Mouse (Mus musculus): ENCODE results near the gene Serinc3. TPM values are rescaled to one million over a fixed set of nuclear protein-coding genes. Genes with fewer than 3 reads are reported as not detected.
"Not testable (repeated sequence)": the region's sequence is repeated elsewhere in the genome, so short reads cannot be mapped to it uniquely, and the experiment has no call there.

Serinc3 gene
- polyA plus RNA-seq, 1 experiment from 2014 or later, result 50.1 TPM

- Histone ChIP-seq H3K9ac (replicated peaks; ENCODE audit: low read length) (no peak overlapping the region), H3K4me2 (replicated peaks; ENCODE audit: low read depth, low read length) (no peak overlapping the region), H3K36me3 (ENCODE audit: insufficient read depth, low read length) (no peaks in the 10 kb centered on the region), H3K4me3 (ENCODE audit: low read length) (no peak overlapping the region), H3K9me3 (ENCODE audit: low read length) (no peaks in the 10 kb centered on the region), H3K4me1 (ENCODE audit: insufficient read depth, low read length) (peaks cover 31% of the 10 kb centered on the region), H3K27ac (ENCODE audit: low read length) (no peak overlapping the region), H3K27me3 (ENCODE audit: insufficient read depth, low read length) (no peaks in the 10 kb centered on the region)
- ATAC-seq (ENCODE audit: low FRiP score, low TSS enrichment), result no peak
- WGBS, result 82% methylated on average over 2 of the region's 2 CpGs
Measured at GRCm38 (mm10) chr2:163657486-163657885, 12.6 kb upstream of the Serinc3 start.

DNA sequence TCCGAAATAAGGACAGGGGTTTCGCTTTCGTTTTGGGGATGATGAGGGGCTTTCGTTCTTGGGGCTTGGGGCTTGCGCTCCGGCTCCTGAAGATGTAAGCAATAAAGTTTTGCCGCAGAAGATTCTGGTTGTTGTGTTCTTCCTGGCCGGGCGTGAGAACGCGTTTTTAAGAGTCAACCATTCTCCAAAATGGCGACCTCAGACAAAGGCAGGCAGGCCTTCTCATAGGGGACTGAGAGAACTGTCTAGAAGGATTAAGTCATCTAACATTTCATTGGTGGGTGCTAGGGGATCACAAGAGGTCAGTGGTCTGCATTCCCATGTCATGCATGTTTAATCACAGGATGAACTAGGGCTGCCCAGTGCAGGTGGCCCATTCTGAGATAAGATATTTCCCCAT lies 10.8 kb upstream of the Serinc3 start:
- H3K9me3 ChIP-seq (ENCODE audit: low read length); H3K36me3 ChIP-seq (ENCODE audit: insufficient read depth, low read length); H3K4me2 ChIP-seq (replicated peaks; ENCODE audit: low read depth, low read length); H3K27me3 ChIP-seq (ENCODE audit: insufficient read depth, low read length); ATAC-seq (ENCODE audit: low FRiP score, low TSS enrichment); H3K9ac ChIP-seq (replicated peaks; ENCODE audit: low read length); H3K4me3 ChIP-seq (ENCODE audit: low read length); H3K27ac ChIP-seq (ENCODE audit: low read length): not testable (repeated sequence)
- WGBS, result 97% methylated on average over 6 of the region's 12 CpGs
- peaks cover 13% of the 10 kb centered on the region for H3K4me1 ChIP-seq (ENCODE audit: insufficient read depth, low read length)

DNA sequence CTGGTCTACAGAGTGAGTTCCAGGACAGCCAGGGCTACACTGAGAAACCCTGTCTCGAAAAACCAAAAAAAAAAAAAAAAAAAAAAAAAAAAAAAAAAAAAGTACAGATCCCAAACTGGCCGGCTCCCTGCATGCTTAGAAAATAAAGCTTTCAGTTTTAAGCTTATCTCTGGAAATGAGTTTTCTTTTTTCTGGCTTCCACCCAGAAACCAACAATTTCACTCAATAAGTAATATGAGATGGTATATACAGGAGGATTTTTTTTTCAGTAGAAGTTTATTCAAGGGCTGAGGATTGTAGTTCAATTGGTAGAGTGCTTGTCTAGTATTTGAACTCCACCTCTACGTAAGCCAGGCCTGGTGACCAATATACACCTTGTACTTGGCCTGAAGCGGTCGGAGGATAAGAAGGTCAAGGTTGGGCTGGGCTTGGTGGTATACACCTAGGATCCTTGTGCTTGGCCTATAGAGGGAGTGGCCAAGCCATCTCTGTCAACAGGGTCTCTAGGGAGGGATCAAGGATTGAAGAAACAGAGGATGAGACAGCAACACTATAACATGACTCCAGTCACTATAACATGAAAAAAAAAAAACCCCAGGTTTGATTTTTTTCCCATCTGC lies 1.6 kb upstream of the Serinc3 start:
- no peak overlapping the region for H3K4me2 ChIP-seq (replicated peaks; ENCODE audit: low read depth, low read length)
- no peak overlapping the region for H3K4me3 ChIP-seq (ENCODE audit: low read length)
- H3K27ac ChIP-seq (ENCODE audit: low read length), result no peak overlapping the region
- no peak overlapping the region for H3K9ac ChIP-seq (replicated peaks; ENCODE audit: low read length)
- 84% methylated on average over 5 of the region's 5 CpGs for WGBS
- H3K4me1 ChIP-seq (ENCODE audit: insufficient read depth, low read length), result peaks cover 22% of the 10 kb centered on the region
- H3K36me3 ChIP-seq (ENCODE audit: insufficient read depth, low read length), result peaks cover 3% of the 10 kb centered on the region; the same call in 1 of the 2 replicates
- no peak for ATAC-seq (ENCODE audit: low FRiP score, low TSS enrichment)
- H3K9me3 ChIP-seq (ENCODE audit: low read length), result peaks cover 14% of the 10 kb centered on the region; the same call in 1 of the 2 replicates
- no peaks in the 10 kb centered on the region for H3K27me3 ChIP-seq (ENCODE audit: insufficient read depth, low read length)

- peaks cover 14% of the 10 kb centered on the region; the same call in 1 of the 2 replicates for H3K9me3 ChIP-seq (ENCODE audit: low read length)
- no peak overlapping the region for H3K4me2 ChIP-seq (replicated peaks; ENCODE audit: low read depth, low read length)
- 83% methylated on average over 11 of the region's 11 CpGs for WGBS
- peaks cover 3% of the 10 kb centered on the region; the same call in 1 of the 2 replicates for H3K36me3 ChIP-seq (ENCODE audit: insufficient read depth, low read length)
- H3K27ac ChIP-seq (ENCODE audit: low read length), result no peak overlapping the region
- 0 out of 2 replicates have a peak overlapping the region, but pooled peaks have one; percentile 82 for H3K9ac ChIP-seq (replicated peaks; ENCODE audit: low read length)
- ATAC-seq (ENCODE audit: low FRiP score, low TSS enrichment), result no peak
- H3K27me3 ChIP-seq (ENCODE audit: insufficient read depth, low read length), result no peaks in the 10 kb centered on the region
- peaks cover 28% of the 10 kb centered on the region for H3K4me1 ChIP-seq (ENCODE audit: insufficient read depth, low read length)
- H3K4me3 ChIP-seq (ENCODE audit: low read length), result peak overlapping the region; percentile 62; the same call in 1 of the 2 replicates
Measured at GRCm38 (mm10) chr2:163645700-163646460, 949 bp upstream of the Serinc3 start.

DNA sequence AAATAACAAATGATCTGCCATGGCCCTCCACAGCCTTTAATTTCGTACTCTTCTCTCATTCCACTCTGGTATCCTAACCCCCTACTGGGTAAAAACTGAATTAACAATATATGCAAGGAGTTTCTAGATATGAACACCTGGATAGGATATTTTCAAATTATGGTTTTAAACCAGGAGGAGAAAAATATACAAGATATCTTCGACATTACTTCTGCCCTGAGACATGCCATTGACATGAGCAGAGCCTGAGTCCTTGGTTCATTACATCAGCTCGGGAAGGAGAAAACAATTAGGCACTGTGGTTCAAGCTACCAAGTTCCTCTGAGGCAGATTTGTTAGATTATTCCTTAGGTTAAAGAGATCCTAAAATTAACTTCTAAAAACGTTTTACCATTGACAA lies 884 bp downstream of the Serinc3 start:
- peak overlapping the region; percentile 62 for H3K4me3 ChIP-seq (ENCODE audit: low read length)
- no peaks in the 10 kb centered on the region for H3K27me3 ChIP-seq (ENCODE audit: insufficient read depth, low read length)
- H3K4me1 ChIP-seq (ENCODE audit: insufficient read depth, low read length), result peaks cover 40% of the 10 kb centered on the region
- no peaks in the 10 kb centered on the region for H3K9me3 ChIP-seq (ENCODE audit: low read length)
- peak overlapping the region; percentile 70 for H3K4me2 ChIP-seq (replicated peaks; ENCODE audit: low read depth, low read length)
- WGBS, result 6% methylated on average over 4 of the region's 4 CpGs
- peaks cover 3% of the 10 kb centered on the region; the same call in 1 of the 2 replicates for H3K36me3 ChIP-seq (ENCODE audit: insufficient read depth, low read length)
- H3K9ac ChIP-seq (replicated peaks; ENCODE audit: low read length), result peak overlapping the region; percentile 82
- peak overlapping the region; percentile 96 for H3K27ac ChIP-seq (ENCODE audit: low read length)
- no peak for ATAC-seq (ENCODE audit: low FRiP score, low TSS enrichment)

- Histone ChIP-seq H3K9me3 (ENCODE audit: low read length) (no peaks in the 10 kb centered on the region), H3K9ac (replicated peaks; ENCODE audit: low read length) (peak overlapping the region; percentile 82), H3K36me3 (ENCODE audit: insufficient read depth, low read length) (peaks cover 3% of the 10 kb centered on the region; the same call in 1 of the 2 replicates), H3K27ac (ENCODE audit: low read length) (peak overlapping the region; percentile 96), H3K27me3 (ENCODE audit: insufficient read depth, low read length) (no peaks in the 10 kb centered on the region), H3K4me3 (ENCODE audit: low read length) (peak overlapping the region; percentile 62), H3K4me2 (replicated peaks; ENCODE audit: low read depth, low read length) (peak overlapping the region; percentile 70), H3K4me1 (ENCODE audit: insufficient read depth, low read length) (peaks cover 41% of the 10 kb centered on the region)
- 62% methylated on average over 2 of the region's 2 CpGs for WGBS
- ATAC-seq (ENCODE audit: low FRiP score, low TSS enrichment), result no peak
Measured at GRCm38 (mm10) chr2:163643576-163643971, 1.4 kb downstream of the Serinc3 start.

DNA sequence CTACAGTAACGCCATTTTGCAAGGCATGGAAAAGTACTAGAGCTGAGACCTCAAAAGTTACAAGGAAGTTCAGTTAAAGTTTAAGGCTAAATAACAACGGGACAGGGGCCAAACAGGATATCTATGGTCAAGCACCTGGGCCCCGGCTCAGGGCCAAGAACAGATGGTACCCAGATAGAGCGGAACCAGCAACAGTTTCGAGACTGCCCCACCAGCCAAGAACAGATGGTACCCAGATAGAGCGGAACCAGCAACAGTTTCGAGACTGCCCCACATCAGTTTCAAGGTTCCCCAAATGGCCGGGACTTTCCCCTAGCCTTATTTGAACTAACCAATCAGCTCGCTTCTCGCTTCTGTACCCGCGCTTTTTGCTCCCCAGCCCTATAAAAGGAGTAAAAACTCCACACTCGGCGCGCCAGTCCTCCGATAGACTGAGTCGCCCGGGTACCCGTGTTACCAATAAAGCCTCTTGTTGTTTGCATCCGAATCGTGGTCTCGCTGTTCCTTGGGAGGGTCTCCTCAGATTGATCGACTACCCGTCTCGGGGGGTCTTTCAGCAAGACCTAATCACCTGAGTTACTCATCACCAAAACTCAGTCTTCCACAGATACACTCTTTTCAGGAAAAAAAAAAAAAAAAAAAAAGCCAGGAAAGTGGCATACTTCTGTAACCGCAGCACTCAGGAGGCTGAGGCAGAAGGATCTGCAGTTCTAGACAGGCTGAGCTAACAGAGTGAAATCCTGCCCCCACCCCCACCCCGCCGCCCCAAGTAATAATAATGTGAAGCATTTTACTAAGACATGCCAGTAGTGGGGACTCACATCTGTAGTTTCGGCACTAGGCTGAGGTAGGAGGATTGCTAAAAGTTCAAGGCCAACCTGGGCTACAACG lies 2.0 kb downstream of the Serinc3 start:
- 0 out of 2 replicates have a peak overlapping the region, but pooled peaks have one; percentile 82 for H3K9ac ChIP-seq (replicated peaks; ENCODE audit: low read length)
- 88% methylated on average over 30 of the region's 30 CpGs for WGBS
- peaks cover 3% of the 10 kb centered on the region; the same call in 1 of the 2 replicates for H3K36me3 ChIP-seq (ENCODE audit: insufficient read depth, low read length)
- H3K4me2 ChIP-seq (replicated peaks; ENCODE audit: low read depth, low read length), result peak overlapping the region; percentile 70
- H3K27me3 ChIP-seq (ENCODE audit: insufficient read depth, low read length), result no peaks in the 10 kb centered on the region
- no peak for ATAC-seq (ENCODE audit: low FRiP score, low TSS enrichment)
- H3K4me3 ChIP-seq (ENCODE audit: low read length), result peak overlapping the region; percentile 62
- H3K27ac ChIP-seq (ENCODE audit: low read length), result peak overlapping the region; percentile 96
- peaks cover 41% of the 10 kb centered on the region for H3K4me1 ChIP-seq (ENCODE audit: insufficient read depth, low read length)
- no peaks in the 10 kb centered on the region for H3K9me3 ChIP-seq (ENCODE audit: low read length)

DNA sequence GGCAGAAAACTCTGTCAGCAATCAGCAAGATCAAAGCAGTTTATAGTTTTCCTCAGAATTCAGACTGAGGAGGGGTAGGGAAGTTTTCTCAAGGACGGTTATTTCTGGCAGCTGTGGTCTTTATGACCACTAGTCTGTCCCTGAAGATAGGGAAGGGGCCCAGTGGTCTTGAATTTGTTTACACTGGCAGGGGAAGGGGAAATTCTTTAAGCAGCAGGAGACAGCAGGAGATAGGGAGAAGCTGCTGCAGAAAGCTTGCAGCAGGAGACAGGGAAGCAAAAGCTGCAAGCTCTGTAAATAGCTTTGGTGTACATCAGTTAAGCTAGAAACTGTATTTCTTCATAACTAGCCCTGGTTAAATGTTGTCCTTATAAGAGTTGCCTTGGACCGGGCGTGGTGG lies 3.2 kb downstream of the Serinc3 start:
- no peaks in the 10 kb centered on the region for H3K9me3 ChIP-seq (ENCODE audit: low read length)
- no peak overlapping the region for H3K9ac ChIP-seq (replicated peaks; ENCODE audit: low read length)
- ATAC-seq (ENCODE audit: low FRiP score, low TSS enrichment), result no peak
- H3K4me1 ChIP-seq (ENCODE audit: insufficient read depth, low read length), result peaks cover 41% of the 10 kb centered on the region
- 36% methylated on average over 3 of the region's 3 CpGs for WGBS
- no peak overlapping the region for H3K4me3 ChIP-seq (ENCODE audit: low read length)
- H3K27me3 ChIP-seq (ENCODE audit: insufficient read depth, low read length), result no peaks in the 10 kb centered on the region
- H3K27ac ChIP-seq (ENCODE audit: low read length), result peak overlapping the region; percentile 96
- peaks cover 3% of the 10 kb centered on the region; the same call in 1 of the 2 replicates for H3K36me3 ChIP-seq (ENCODE audit: insufficient read depth, low read length)
- H3K4me2 ChIP-seq (replicated peaks; ENCODE audit: low read depth, low read length), result peak overlapping the region; percentile 11; the same call in 1 of the 2 replicates

GRCm38 (mm10) chr2:163640493-163640892 lies 4.4 kb downstream of the Serinc3 start:
- 87% methylated on average over 3 of the region's 3 CpGs for WGBS
- Histone ChIP-seq H3K4me2 (replicated peaks; ENCODE audit: low read depth, low read length) (no peak overlapping the region), H3K4me3 (ENCODE audit: low read length) (no peak overlapping the region), H3K9ac (replicated peaks; ENCODE audit: low read length) (no peak overlapping the region), H3K27me3 (ENCODE audit: insufficient read depth, low read length) (no peaks in the 10 kb centered on the region), H3K36me3 (ENCODE audit: insufficient read depth, low read length) (peaks cover 4% of the 10 kb centered on the region; the same call in 1 of the 2 replicates), H3K4me1 (ENCODE audit: insufficient read depth, low read length) (peaks cover 41% of the 10 kb centered on the region), H3K9me3 (ENCODE audit: low read length) (no peaks in the 10 kb centered on the region), H3K27ac (ENCODE audit: low read length) (peak overlapping the region; percentile 96; the same call in 1 of the 2 replicates)
- ATAC-seq (ENCODE audit: low FRiP score, low TSS enrichment), result no peak
